Mouse (Mus musculus) forebrain, embryonic 13.5 days (tissue): ENCODE data around the gene Bod1. TPM values are rescaled to one million over a fixed set of nuclear protein-coding genes. Genes with fewer than 3 reads are reported as not detected.

Source experiments
- ATAC-seq: fragments of 200-750 bp; cut with Nextera tagmentation; 2 replicates; pipeline ENCODE4 v1.8.0; 2017
- H3K27ac ChIP-seq: fragments of 300-500 bp; sonication (generic); 2 replicates; pipeline ENCODE4 v1.5.1; 2015; ENCODE audit warnings: inconsistent platforms, mild to moderate bottlenecking, moderate library complexity
- H3K27me3 ChIP-seq: fragments of 300-500 bp; sonication (generic); 2 replicates; pipeline ENCODE4 v1.6.1; 2015; ENCODE audit warnings: mild to moderate bottlenecking, inconsistent platforms
- H3K36me3 ChIP-seq: fragments of 300-500 bp; sonication (generic); 2 replicates; pipeline ENCODE4 v1.6.1; 2015; ENCODE audit warnings: mild to moderate bottlenecking, inconsistent platforms; ENCODE audit not compliant: poor library complexity, severe bottlenecking
- H3K4me1 ChIP-seq: fragments of 300-500 bp; sonication (generic); 2 replicates; pipeline ENCODE4 v1.6.1; 2015; ENCODE audit warnings: inconsistent platforms
- H3K4me2 ChIP-seq: fragments of 300-500 bp; sonication (generic); 2 replicates; pipeline ENCODE4 v1.6.1; 2015; ENCODE audit warnings: inconsistent platforms, mild to moderate bottlenecking, moderate library complexity
- H3K4me3 ChIP-seq: fragments of 300-500 bp; sonication (generic); 2 replicates; pipeline ENCODE4 v1.5.1; 2015; ENCODE audit warnings: mild to moderate bottlenecking, inconsistent platforms
- H3K9ac ChIP-seq: fragments of 300-500 bp; sonication (generic); 2 replicates; pipeline ENCODE4 v1.6.1; 2015; ENCODE audit warnings: mild to moderate bottlenecking, inconsistent platforms
- H3K9me3 ChIP-seq: fragments of 300-500 bp; sonication (generic); replicated peaks from 2 replicates; pipeline ENCODE4 v1.6.1; 2016; ENCODE audit warnings: inconsistent platforms
- WGBS: fragments of 180-500 bp; shearing (Covaris S2); methylation state at CpG from one replicate; pipeline ENCODE4 v1.1.7; 2015; 5-methylcytosine and 5-hydroxymethylcytosine counted together
- polyA plus RNA-seq: library from polyadenylated mRNA; unstranded; fragments of >200 nt; fragmentation: Nextera tagmentation; extraction: Ambion mirVana; gene quantifications from 2 replicates; pipeline ENCODE4 v1.2.1, GENCODE M21; 2015

Gene Bod1
- polyA plus RNA-seq, 1 experiment from 2014 or later: 157 TPM

DNA sequence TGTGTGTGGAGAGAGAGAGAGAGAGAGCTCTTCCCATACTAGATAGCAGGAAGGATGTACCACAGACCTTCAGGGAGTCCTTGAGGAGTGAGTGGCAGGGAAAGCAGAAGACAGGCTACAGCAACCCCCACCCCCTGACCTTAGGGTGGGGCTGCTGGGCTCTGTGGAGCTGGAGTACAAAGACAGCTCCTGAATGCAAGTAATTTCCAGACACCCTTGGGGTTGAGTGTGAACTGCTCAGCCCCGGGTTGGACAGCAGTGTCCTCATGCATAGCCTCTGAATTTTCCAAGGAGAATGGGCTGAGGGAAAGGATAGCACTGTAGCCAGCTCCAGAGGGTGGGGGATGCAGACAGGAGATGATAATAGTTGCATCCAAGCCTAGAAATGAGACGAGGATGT, 50.9 kb downstream of the Bod1 start:
- no peaks in the 10 kb centered on the region for H3K4me1 ChIP-seq
- H3K27me3 ChIP-seq: no peaks in the 10 kb centered on the region
- no peak overlapping the region for H3K4me3 ChIP-seq
- no peak overlapping the region for H3K4me2 ChIP-seq
- H3K9me3 ChIP-seq: no peaks in the 10 kb centered on the region
- H3K36me3 ChIP-seq: no peaks in the 10 kb centered on the region
- H3K9ac ChIP-seq: no peak overlapping the region
- ATAC-seq: no peak
- 55% methylated on average over 2 of the region's 2 CpGs for WGBS
- H3K27ac ChIP-seq: no peak overlapping the region

DNA sequence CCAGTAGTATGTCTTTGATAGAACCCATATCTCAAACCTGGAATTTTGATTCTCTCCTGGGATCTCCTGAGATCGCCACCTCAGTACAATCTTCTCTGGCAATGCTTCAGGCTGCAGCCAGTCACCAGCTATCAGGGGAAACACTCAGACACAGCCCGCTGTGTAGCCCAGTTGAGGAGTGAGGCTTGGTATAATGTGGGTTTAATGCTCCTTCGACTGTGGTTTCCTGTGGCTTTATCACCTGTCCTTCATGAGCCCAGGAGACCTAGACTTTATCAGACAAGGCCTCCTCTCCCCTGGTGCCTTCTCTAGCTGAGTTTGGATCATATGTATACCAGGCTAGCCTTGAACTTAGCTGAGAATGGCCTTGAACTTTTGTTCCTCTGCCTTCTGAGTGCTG, 53.9 kb downstream of the Bod1 start:
- Histone ChIP-seq H3K9me3 (no peaks in the 10 kb centered on the region), H3K4me1 (no peaks in the 10 kb centered on the region), H3K4me2 (no peak overlapping the region), H3K9ac (no peak overlapping the region), H3K4me3 (no peak overlapping the region), H3K27ac (no peak overlapping the region), H3K36me3 (no peaks in the 10 kb centered on the region), H3K27me3 (no peaks in the 10 kb centered on the region)
- WGBS: 76% methylated on average over 3 of the region's 3 CpGs
- no peak for ATAC-seq

DNA sequence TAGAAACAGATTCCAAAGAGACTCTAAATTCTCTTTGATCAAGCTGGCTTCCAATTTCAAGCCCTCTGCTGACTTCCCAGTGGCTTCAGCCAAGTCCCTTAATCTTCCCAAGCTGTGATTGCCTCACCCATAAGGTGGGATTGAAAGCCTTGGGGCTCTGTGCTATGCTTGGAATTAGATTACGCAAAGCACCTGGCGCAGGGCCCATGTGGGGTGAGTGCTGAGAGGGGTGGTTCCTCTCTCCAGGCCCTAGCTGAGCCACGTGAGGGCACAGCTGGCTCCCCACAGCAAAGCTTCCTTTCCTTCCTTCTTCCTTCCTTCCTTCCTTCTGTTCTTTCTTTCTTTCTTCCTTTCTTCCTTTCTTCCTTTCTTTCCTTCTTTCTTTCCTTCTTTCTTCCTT, 54.4 kb downstream of the Bod1 start:
- WGBS: 66% methylated on average over 3 of the region's 3 CpGs
- no peaks in the 10 kb centered on the region for H3K9me3 ChIP-seq
- no peak overlapping the region for H3K4me3 ChIP-seq
- no peaks in the 10 kb centered on the region for H3K36me3 ChIP-seq
- no peaks in the 10 kb centered on the region for H3K27me3 ChIP-seq
- no peak overlapping the region for H3K4me2 ChIP-seq
- no peak for ATAC-seq
- H3K9ac ChIP-seq: no peak overlapping the region
- no peaks in the 10 kb centered on the region for H3K4me1 ChIP-seq
- no peak overlapping the region for H3K27ac ChIP-seq

DNA sequence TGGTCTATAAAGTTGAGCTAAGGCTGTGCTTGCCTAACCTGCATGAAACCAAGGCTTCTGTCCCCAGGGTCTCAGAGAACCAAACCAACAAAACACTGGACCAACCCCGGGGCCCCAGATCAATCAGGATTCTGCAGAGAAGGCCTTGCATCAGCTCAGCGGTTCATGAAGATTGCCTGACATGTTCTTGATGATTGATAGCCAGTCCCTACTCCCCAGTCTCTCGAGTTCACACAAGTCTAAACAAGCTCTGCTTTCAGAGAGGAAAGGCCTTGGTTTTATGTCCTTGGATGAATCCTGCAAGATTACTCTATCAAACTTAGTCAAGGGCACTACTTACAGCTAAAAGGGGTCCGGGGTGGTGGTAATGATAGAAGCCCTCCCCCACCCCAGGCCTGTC, 55.0 kb downstream of the Bod1 start:
- no peaks in the 10 kb centered on the region for H3K4me1 ChIP-seq
- no peak overlapping the region for H3K4me3 ChIP-seq
- H3K27me3 ChIP-seq: no peaks in the 10 kb centered on the region
- no peak for ATAC-seq
- no peaks in the 10 kb centered on the region for H3K9me3 ChIP-seq
- H3K9ac ChIP-seq: no peak overlapping the region
- H3K4me2 ChIP-seq: no peak overlapping the region
- WGBS: 81% methylated on average over 4 of the region's 4 CpGs
- H3K36me3 ChIP-seq: no peaks in the 10 kb centered on the region
- H3K27ac ChIP-seq: no peak overlapping the region

Other genes with a start within 250 kb of the Bod1 start
- 10.4 and 12.4 TPM in 2 replicates for gene Cpeb4, start 200.3 kb upstream of the Bod1 start, polyA plus RNA-seq